Mouse (Mus musculus): ENCODE results near the gene Sap30l.

DNA sequence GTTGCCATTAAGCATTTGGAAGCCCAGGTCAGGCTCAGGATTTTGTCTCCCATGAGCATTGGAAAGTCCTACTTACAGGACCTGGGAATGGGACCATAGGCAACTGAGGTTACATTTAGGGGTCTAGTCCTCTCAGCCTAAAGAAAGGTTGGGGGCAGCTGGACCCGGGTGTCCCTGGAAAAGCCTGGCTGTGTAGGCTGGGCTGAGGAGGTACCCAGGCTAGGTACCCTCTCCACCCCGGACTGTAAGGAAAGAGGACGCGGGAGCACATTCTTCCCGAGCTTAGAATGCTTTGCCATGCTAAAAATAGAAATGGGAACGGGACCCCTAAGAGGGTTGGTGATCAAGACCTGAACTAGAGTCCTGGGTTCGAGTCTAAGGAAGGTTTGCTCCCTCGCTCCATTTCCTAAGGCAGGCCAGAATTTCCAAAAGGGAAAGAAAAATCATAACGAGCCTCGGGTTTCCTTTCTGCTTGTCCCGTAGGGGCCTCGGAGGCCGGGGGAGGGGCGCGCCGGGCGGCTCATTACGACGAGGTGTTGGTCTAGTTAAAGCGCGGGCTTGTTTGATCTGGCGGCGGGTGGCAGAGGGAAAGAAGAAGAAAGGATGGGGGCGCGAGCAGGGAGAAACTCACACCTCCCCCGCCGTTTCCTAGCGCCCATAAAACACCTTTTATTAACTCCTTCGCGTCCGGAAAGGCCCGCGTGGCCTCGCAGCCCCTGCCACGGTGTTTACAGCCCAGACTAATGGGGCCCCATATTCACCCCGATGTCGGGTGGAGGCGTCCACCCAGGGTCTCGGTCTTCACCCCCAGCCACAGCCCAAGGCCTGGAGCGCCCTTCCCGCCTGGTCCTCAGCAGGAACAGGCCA, 25.8 kb downstream of the Sap30l start:
- TF ChIP-seq POLR2A (IDR thresholded peaks at IDR 0.05; ENCODE audit: insufficient read depth, low read length) (no peak), CTCF (IDR thresholded peaks at IDR 0.05; ENCODE audit: low read depth, low read length) (no peak)
